Mouse (Mus musculus) embryonic fibroblast, embryonic 13.5 days (primary cell): ENCODE results near the gene Irak3.

Experiments used
- CTCF ChIP-seq: IDR thresholded peaks from 2 replicates; pipeline ENCODE4 v1.5.1; 2011; ENCODE audit warnings: mild to moderate bottlenecking, control low read depth, low read length, moderate library complexity, borderline replicate concordance; ENCODE audit not compliant: insufficient read depth
- POLR2A ChIP-seq: IDR thresholded peaks from 2 replicates; pipeline ENCODE4 v1.6.1; 2011; ENCODE audit warnings: low read depth, mild to moderate bottlenecking, control low read depth, low read length, moderate library complexity

- TF ChIP-seq POLR2A = no peak
- no peak for TF ChIP-seq CTCF
Observed at GRCm38 (mm10) chr10:120123721-120124120, 78.2 kb downstream of the Irak3 start.
